Comparison of ENCODE assay signal across 10 mouse cellular contexts in genomic region chr9:57820186-57821080, GRCm38 (mm10). TPM values are rescaled to one million over a fixed set of nuclear protein-coding genes. Genes with fewer than 3 reads are reported as not detected.
A peak's percentile ranks its signal among the peaks of the same experiment; 100 is the strongest.
DNase-seq lines count a peak whose midpoint lies in the region; ATAC-seq lines count a peak whose summit lies in the region.
"Had no signal": no experiment of that assay in that cellular context is flagged by ENCODE, and none has a peak within 500 bp of the region (broad histone marks: within the 10 kb centered on the region; RNA-seq: fewer than 3 reads in every experiment).

No protein-coding gene starts in this region.

- H3K4me1 ChIP-seq in forebrain, embryonic 10.5 days, result peaks cover 67% of the 10 kb centered on the region
- peaks cover 14% of the 10 kb centered on the region for H3K4me1 ChIP-seq in forebrain, embryonic 16.5 days (replicated peaks; ENCODE audit: control insufficient read depth, insufficient read depth, low read length)
- H3K4me1 ChIP-seq in midbrain, embryonic 10.5 days, result peaks cover 63% of the 10 kb centered on the region
- H3K4me1 ChIP-seq in midbrain, embryonic 14.5 days (ENCODE audit: control insufficient read depth, insufficient read depth, low read length), result peaks cover 24% of the 10 kb centered on the region
- peaks cover 37% of the 10 kb centered on the region for H3K4me1 ChIP-seq in limb, embryonic 11.5 days (ENCODE audit: control insufficient read depth, insufficient read depth, low read length)
- H3K4me1 ChIP-seq in neural tube, embryonic 15.5 days, result peaks cover 53% of the 10 kb centered on the region

- H3K36me3 ChIP-seq in forebrain, embryonic 10.5 days (replicated peaks), result peaks cover 1% of the 10 kb centered on the region
- no peaks in the 10 kb centered on the region for H3K36me3 ChIP-seq in forebrain, embryonic 16.5 days (ENCODE audit: control insufficient read depth, insufficient read depth)
- peaks cover 8% of the 10 kb centered on the region for H3K36me3 ChIP-seq in midbrain, embryonic 10.5 days
- no peaks in the 10 kb centered on the region for H3K36me3 ChIP-seq in midbrain, embryonic 14.5 days (ENCODE audit: control insufficient read depth, insufficient read depth, low read length)
- no peaks in the 10 kb centered on the region for H3K36me3 ChIP-seq in limb, embryonic 11.5 days (ENCODE audit: control insufficient read depth, insufficient read depth, low read length)
- no peaks in the 10 kb centered on the region for H3K36me3 ChIP-seq in neural tube, embryonic 15.5 days
- H3K36me3 ChIP-seq: embryonic facial prominence, embryonic 12.5 days had no signal

- DNase-seq in forebrain, embryonic 10.5 days (ENCODE audit: extremely low spot score, low spot score), result no peak
- no peak for DNase-seq in midbrain, embryonic 10.5 days (ENCODE audit: low spot score)
- no peak for DNase-seq in midbrain, embryonic 14.5 days
- DNase-seq in limb, embryonic 11.5 days (ENCODE audit: low spot score), result peak; percentile 35
- no peak for DNase-seq in ovary, postnatal 10 days (ENCODE audit: low spot score)
- DNase-seq in gastrocnemius, postnatal 36 days, result no peak
- DNase-seq: lung, postnatal 4 days had no signal

- no peak for ATAC-seq in forebrain, embryonic 16.5 days
- ATAC-seq in midbrain, embryonic 14.5 days (ENCODE audit: low FRiP score, low TSS enrichment), result no peak
- no peak for ATAC-seq in limb, embryonic 11.5 days (ENCODE audit: insufficient number of reproducible peaks, low FRiP score, low TSS enrichment, low read depth)
- ATAC-seq in neural tube, embryonic 15.5 days (ENCODE audit: low FRiP score), result no peak

- H3K4me2 ChIP-seq in forebrain, embryonic 16.5 days (ENCODE audit: low read length), result no peak overlapping the region
- no peak overlapping the region for H3K4me2 ChIP-seq in midbrain, embryonic 14.5 days (ENCODE audit: low read length)
- no peak overlapping the region for H3K4me2 ChIP-seq in limb, embryonic 11.5 days (ENCODE audit: low read depth, severe bottlenecking)
- H3K4me2 ChIP-seq in neural tube, embryonic 15.5 days, result 0 out of 2 replicates have a peak overlapping the region, but pooled peaks have one; percentile 13
- H3K4me2 ChIP-seq: embryonic facial prominence, embryonic 12.5 days had no signal

- no peaks in the 10 kb centered on the region for H3K27me3 ChIP-seq in forebrain, embryonic 10.5 days (ENCODE audit: poor library complexity, severe bottlenecking)
- H3K27me3 ChIP-seq in forebrain, embryonic 16.5 days (replicated peaks; ENCODE audit: control insufficient read depth, insufficient read depth, low read length), result no peaks in the 10 kb centered on the region
- no peaks in the 10 kb centered on the region for H3K27me3 ChIP-seq in midbrain, embryonic 10.5 days (ENCODE audit: low read depth, poor library complexity, severe bottlenecking)
- no peaks in the 10 kb centered on the region for H3K27me3 ChIP-seq in midbrain, embryonic 14.5 days (ENCODE audit: control insufficient read depth, insufficient read depth, low read length)
- H3K27me3 ChIP-seq in limb, embryonic 11.5 days (ENCODE audit: control insufficient read depth, insufficient read depth, low read length), result no peaks in the 10 kb centered on the region
- no peaks in the 10 kb centered on the region for H3K27me3 ChIP-seq in neural tube, embryonic 15.5 days (replicated peaks)
- H3K27me3 ChIP-seq: embryonic facial prominence, embryonic 12.5 days had no signal

- intact Hi-C loops in gastrocnemius, postnatal 36 days (cut with DNase I), result no loop called here

- WGBS in forebrain, embryonic 10.5 days, result 37% methylated on average over 16 of the region's 16 CpGs
- WGBS in forebrain, embryonic 16.5 days, result 36% methylated on average over 16 of the region's 16 CpGs
- 28% methylated on average over 16 of the region's 16 CpGs for WGBS in midbrain, embryonic 10.5 days
- 14% methylated on average over 16 of the region's 16 CpGs for WGBS in midbrain, embryonic 14.5 days
- WGBS in limb, embryonic 11.5 days, result 40% methylated on average over 16 of the region's 16 CpGs
- 20% methylated on average over 16 of the region's 16 CpGs for WGBS in neural tube, embryonic 15.5 days

- H3K9me3 ChIP-seq in forebrain, embryonic 10.5 days, result no peaks in the 10 kb centered on the region
- no peaks in the 10 kb centered on the region for H3K9me3 ChIP-seq in forebrain, embryonic 16.5 days (ENCODE audit: control insufficient read depth, low read length)
- no peaks in the 10 kb centered on the region for H3K9me3 ChIP-seq in midbrain, embryonic 10.5 days (replicated peaks)
- no peaks in the 10 kb centered on the region for H3K9me3 ChIP-seq in midbrain, embryonic 14.5 days (ENCODE audit: control insufficient read depth, low read length)
- H3K9me3 ChIP-seq in limb, embryonic 11.5 days (ENCODE audit: control insufficient read depth, low read length), result no peaks in the 10 kb centered on the region
- no peaks in the 10 kb centered on the region for H3K9me3 ChIP-seq in neural tube, embryonic 15.5 days (replicated peaks)
- H3K9me3 ChIP-seq: embryonic facial prominence, embryonic 12.5 days had no signal

- H3K9ac ChIP-seq in forebrain, embryonic 16.5 days (replicated peaks; ENCODE audit: low read depth, low read length), result no peak overlapping the region
- H3K9ac ChIP-seq in midbrain, embryonic 14.5 days (replicated peaks; ENCODE audit: low read length), result no peak overlapping the region
- H3K9ac ChIP-seq in limb, embryonic 11.5 days (ENCODE audit: low read length), result no peak overlapping the region
- H3K9ac ChIP-seq in neural tube, embryonic 15.5 days (replicated peaks), result no peak overlapping the region
- H3K9ac ChIP-seq: embryonic facial prominence, embryonic 12.5 days had no signal

- H3K4me3 ChIP-seq in forebrain, embryonic 10.5 days, result no peak overlapping the region
- no peak overlapping the region for H3K4me3 ChIP-seq in forebrain, embryonic 16.5 days (replicated peaks; ENCODE audit: low read length)
- H3K4me3 ChIP-seq in midbrain, embryonic 10.5 days, result no peak overlapping the region
- H3K4me3 ChIP-seq in midbrain, embryonic 14.5 days (replicated peaks; ENCODE audit: low read depth, low read length), result no peak overlapping the region
- H3K4me3 ChIP-seq in limb, embryonic 11.5 days (ENCODE audit: low read depth, low read length), result no peak overlapping the region
- H3K4me3 ChIP-seq in neural tube, embryonic 15.5 days (replicated peaks), result no peak overlapping the region
- H3K4me3 ChIP-seq: embryonic facial prominence, embryonic 12.5 days had no signal

- H3K27ac ChIP-seq in forebrain, embryonic 10.5 days, result peak overlapping the region; percentile 58; the same call in 1 of the 2 replicates
- H3K27ac ChIP-seq in forebrain, embryonic 16.5 days (ENCODE audit: low read length), result no peak overlapping the region
- peak overlapping the region; percentile 53 for H3K27ac ChIP-seq in midbrain, embryonic 10.5 days (replicated peaks)
- H3K27ac ChIP-seq in midbrain, embryonic 14.5 days (replicated peaks; ENCODE audit: low read depth, low read length), result no peak overlapping the region
- H3K27ac ChIP-seq in limb, embryonic 11.5 days (replicated peaks; ENCODE audit: low read depth, low read length), result no peak overlapping the region
- no peak overlapping the region; the same call in 1 of the 2 replicates for H3K27ac ChIP-seq in neural tube, embryonic 15.5 days (replicated peaks)
- H3K27ac ChIP-seq: embryonic facial prominence, embryonic 12.5 days had no signal

RNA-seq across cellular contexts. Expression of gene Arid3b, which starts 16.2 kb away (rescaled TPM):
- 41.0 and 41.7 TPM in 2 replicates for polyA plus RNA-seq in forebrain, embryonic 10.5 days (2016; fragmentation: Nextera tagmentation; extraction: Ambion mirVana)
- polyA plus RNA-seq in forebrain, embryonic 16.5 days (2015; fragmentation: Nextera tagmentation; extraction: Ambion mirVana), result 8.6 and 10.6 TPM in 2 replicates
- 40.2 and 41.0 TPM in 2 replicates for polyA plus RNA-seq in midbrain, embryonic 10.5 days (2016; fragmentation: Nextera tagmentation; extraction: Ambion mirVana)
- polyA plus RNA-seq in midbrain, embryonic 14.5 days (2014; fragmentation: Nextera tagmentation; extraction: Ambion mirVana), result 8.7 and 9.6 TPM in 2 replicates
- 35.8 and 38.9 TPM in 2 replicates for polyA plus RNA-seq in limb, embryonic 11.5 days (2014; fragmentation: Nextera tagmentation; extraction: Ambion mirVana)
- polyA plus RNA-seq in neural tube, embryonic 15.5 days (2015; fragmentation: Nextera tagmentation; extraction: Ambion mirVana), result 6.7 and 8.9 TPM in 2 replicates
- 1 to 10 TPM; 2.4 to 3.5 TPM for total RNA-seq in gastrocnemius, postnatal 36 days (2021)

RNA-seq across cellular contexts. Expression of gene Clk3, which starts 54.8 kb away (rescaled TPM):
- 92.5 and 95.1 TPM in 2 replicates for polyA plus RNA-seq in forebrain, embryonic 10.5 days (2016; fragmentation: Nextera tagmentation; extraction: Ambion mirVana)
- 88.9 and 97.4 TPM in 2 replicates for polyA plus RNA-seq in forebrain, embryonic 16.5 days (2015; fragmentation: Nextera tagmentation; extraction: Ambion mirVana)
- 100 and 106 TPM in 2 replicates for polyA plus RNA-seq in midbrain, embryonic 10.5 days (2016; fragmentation: Nextera tagmentation; extraction: Ambion mirVana)
- polyA plus RNA-seq in midbrain, embryonic 14.5 days (2014; fragmentation: Nextera tagmentation; extraction: Ambion mirVana), result 66.3 and 68.7 TPM in 2 replicates
- 69.4 and 72.2 TPM in 2 replicates for polyA plus RNA-seq in limb, embryonic 11.5 days (2014; fragmentation: Nextera tagmentation; extraction: Ambion mirVana)
- polyA plus RNA-seq in neural tube, embryonic 15.5 days (2015; fragmentation: Nextera tagmentation; extraction: Ambion mirVana), result 63.6 and 65.7 TPM in 2 replicates
- 10 to 100 TPM; 35.9 to 37.7 TPM for total RNA-seq in gastrocnemius, postnatal 36 days (2021)

Comparison
In these comparisons a context has a peak if more than half of its experiments do, and no peak if none do; other contexts are left out.
1. H3K27ac ChIP-seq: peak in forebrain, embryonic 10.5 days (single experiment) and midbrain, embryonic 10.5 days (single experiment); none in forebrain, embryonic 16.5 days (single experiment), midbrain, embryonic 14.5 days (single experiment), limb, embryonic 11.5 days (single experiment) and neural tube, embryonic 15.5 days (single experiment).